Comparison of ENCODE assay signal across 8 mouse cellular contexts in genomic region chr4:136053247-136053596, GRCm38 (mm10). TPM values are rescaled to one million over a fixed set of nuclear protein-coding genes. Genes with fewer than 3 reads are reported as not detected.
A peak's percentile ranks its signal among the peaks of the same experiment; 100 is the strongest.
DNase-seq lines count a peak whose midpoint lies in the region; ATAC-seq and TF ChIP-seq lines count a peak whose summit lies in the region.

TSS of gene Rpl11 (minus strand) at chr4:136053428.

- peak within 1 kb of the TSS; percentile 96 for H3K4me3 ChIP-seq in cortical plate, adult 2 months (ENCODE audit: insufficient read depth, low read length)

- peak; percentile 84 for DNase-seq in gastrocnemius, postnatal 10 days
- DNase-seq in induced T-regulatory cell, adult 2 months (ENCODE audit: low read depth), result peak; percentile 97
- DNase-seq in left cerebral cortex, adult 9 months (ENCODE audit: low spot score in 2 of 2), result peak; percentile 78 to 93
- peak; percentile 87 for DNase-seq in right cerebral cortex, postnatal 14 days
- peak; percentile 84 to 91 for DNase-seq in urinary bladder, postnatal 36 days (ENCODE audit: low spot score in 2 of 2)

- peak; percentile 90 for TF ChIP-seq CTCF in cortical plate, adult 2 months (IDR thresholded peaks at IDR 0.05; ENCODE audit: extremely low read depth, insufficient read depth, low read length)

- 0 out of 2 replicates have a peak, but pooled peaks cover 3% of the 10 kb centered on the region for H3K4me1 ChIP-seq in cortical plate, adult 2 months (ENCODE audit: control insufficient read depth, insufficient read depth, low read length)

- peak; percentile 98 for ATAC-seq in activated CD4-positive, CD25-positive, alpha-beta regulatory T cell, adult 4 months
- ATAC-seq in megakaryocyte progenitor cell, adult 5-6 weeks (replicated peaks; ENCODE audit: poor library complexity), result peak; percentile 97

- peak; percentile 85 for TF ChIP-seq POLR2A in cortical plate, adult 2 months (IDR thresholded peaks at IDR 0.05; ENCODE audit: extremely low read depth, insufficient read depth, low read length)

- 0 out of 2 replicates have a peak within 1 kb of the TSS, but pooled peaks have one; percentile 54 for H3K27ac ChIP-seq in cortical plate, adult 2 months (ENCODE audit: insufficient read depth, low read length)

RNA-seq across cellular contexts. Expression of gene Rpl11, which starts in this region (rescaled TPM):
- polyA plus RNA-seq in activated CD4-positive, CD25-positive, alpha-beta regulatory T cell, adult 4 months (2017; shearing (Covaris generic)), result 1,000 to 10,000 TPM; 1,145 to 1,405 TPM
- polyA plus RNA-seq in cortical plate, adult 2 months (2012; rRNA removed), result 511 and 520 TPM in 2 replicates
- 100 to 1,000 TPM; 419 to 459 TPM for total RNA-seq in gastrocnemius, postnatal 10 days (2021)
- total RNA-seq in megakaryocyte progenitor cell, adult 5-6 weeks (2015), result 1,572 and 1,580 TPM in 2 replicates
- total RNA-seq in megakaryocyte progenitor cell, adult 5-6 weeks (2017), result 841 and 996 TPM in 2 replicates

Comparison
In these comparisons a context has a peak if more than half of its experiments do, and no peak if none do; other contexts are left out.
1. Peak in every context shown above with its lines: DNase-seq, ATAC-seq, H3K4me3 ChIP-seq and H3K27ac ChIP-seq.